Comparison of ENCODE assay signal across 8 mouse cellular contexts in the genomic region with DNA sequence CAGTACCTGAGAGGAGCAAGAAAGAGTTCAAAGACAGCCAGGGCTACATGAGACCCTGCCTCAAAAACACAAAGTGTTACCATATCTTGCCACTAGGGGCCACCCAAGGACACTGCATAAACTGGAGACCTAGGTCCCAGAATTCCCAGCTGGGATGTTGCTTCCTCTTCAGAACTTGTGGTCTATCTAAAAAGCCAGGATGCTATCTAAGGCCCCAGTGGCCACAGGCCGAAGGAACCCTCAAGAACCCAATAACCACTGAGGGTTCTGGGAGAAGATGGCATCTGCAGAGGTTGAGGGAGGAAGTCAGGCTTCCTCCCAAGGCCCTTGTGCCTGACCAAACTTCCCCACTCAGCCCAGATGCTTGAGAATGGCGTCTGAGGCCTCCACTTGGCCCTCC. TPM values are rescaled to one million over a fixed set of nuclear protein-coding genes. Genes with fewer than 3 reads are reported as not detected.
DNase-seq lines count a peak whose midpoint lies in the region; ATAC-seq and TF ChIP-seq lines count a peak whose summit lies in the region.

No protein-coding gene starts in this region.

- no peak for ATAC-seq in neural tube, embryonic 15.5 days (ENCODE audit: low FRiP score)

- no peak overlapping the region for H3K9ac ChIP-seq in neural tube, embryonic 15.5 days (replicated peaks)

- no peak overlapping the region for H3K27ac ChIP-seq in neural tube, embryonic 15.5 days (replicated peaks)
- H3K27ac ChIP-seq in kidney, adult 2 months (ENCODE audit: insufficient read depth, low read depth, low read length) = no peak overlapping the region
- peak overlapping the region; percentile 46; the same call in 1 of the 2 replicates for H3K27ac ChIP-seq in limb, embryonic 10.5 days
- H3K27ac ChIP-seq in olfactory bulb, adult 2 months (ENCODE audit: insufficient read depth, low read depth, low read length) = no peak overlapping the region

- peak; percentile 67 for DNase-seq in neural tube, embryonic 10.5 days (ENCODE audit: extremely low spot score, low spot score)
- DNase-seq in cerebellum, adult 18-20 months = peak; percentile 55 to 72
- peak; percentile 11 to 58 for DNase-seq in frontal cortex, postnatal 10 days (ENCODE audit: low spot score in 2 of 2)
- peak; percentile 76 for DNase-seq in kidney, adult 2 months
- DNase-seq in limb, embryonic 10.5 days (ENCODE audit: low spot score) = peak; percentile 51
- peak; percentile 45 for DNase-seq in thymus, postnatal 0 days (ENCODE audit: low spot score)

- H3K27me3 ChIP-seq in neural tube, embryonic 15.5 days (replicated peaks) = no peaks in the 10 kb centered on the region
- H3K27me3 ChIP-seq in kidney, adult 2 months (replicated peaks; ENCODE audit: control insufficient read depth, insufficient read depth, low read length) = no peaks in the 10 kb centered on the region
- H3K27me3 ChIP-seq in limb, embryonic 10.5 days (ENCODE audit: low read depth, poor library complexity, severe bottlenecking) = no peaks in the 10 kb centered on the region

- no peak for TF ChIP-seq POLR2A in kidney, adult 2 months (IDR thresholded peaks at IDR 0.05; ENCODE audit: low read depth, low read length)
- TF ChIP-seq POLR2A in olfactory bulb, adult 2 months (IDR thresholded peaks at IDR 0.05; ENCODE audit: insufficient read depth, low read depth, low read length) = no peak

- 62% methylated on average over 2 of the region's 2 CpGs for WGBS in neural tube, embryonic 15.5 days
- 44% methylated on average over 2 of the region's 2 CpGs for WGBS in kidney, adult 2 months
- WGBS in limb, embryonic 10.5 days = 59% methylated on average over 2 of the region's 2 CpGs
- 41% methylated on average over 2 of the region's 2 CpGs for WGBS in olfactory bulb, adult 2 months

- TF ChIP-seq CTCF in kidney, adult 2 months (conservative IDR thresholded peaks at IDR 0.05; ENCODE audit: insufficient read depth, insufficient read length, low read depth, low read length) = peak; percentile 82
- TF ChIP-seq CTCF in olfactory bulb, adult 2 months (IDR thresholded peaks at IDR 0.05; ENCODE audit: insufficient read depth, low read depth, low read length) = 0 out of 2 replicates have a peak, but pooled peaks have one; percentile 25

- H3K36me3 ChIP-seq in neural tube, embryonic 15.5 days = no peaks in the 10 kb centered on the region
- H3K36me3 ChIP-seq in kidney, adult 2 months (ENCODE audit: control insufficient read depth, insufficient read depth, low read length) = no peaks in the 10 kb centered on the region
- H3K36me3 ChIP-seq in limb, embryonic 10.5 days = no peaks in the 10 kb centered on the region

- H3K4me3 ChIP-seq in neural tube, embryonic 15.5 days (replicated peaks) = no peak overlapping the region
- no peak overlapping the region for H3K4me3 ChIP-seq in kidney, adult 2 months (ENCODE audit: insufficient read depth, low read depth, low read length)
- no peak overlapping the region for H3K4me3 ChIP-seq in limb, embryonic 10.5 days
- no peak overlapping the region for H3K4me3 ChIP-seq in olfactory bulb, adult 2 months (ENCODE audit: insufficient read depth, low read depth, low read length)

- H3K9me3 ChIP-seq in neural tube, embryonic 15.5 days (replicated peaks) = no peaks in the 10 kb centered on the region
- no peaks in the 10 kb centered on the region for H3K9me3 ChIP-seq in limb, embryonic 10.5 days (replicated peaks)

- H3K4me2 ChIP-seq in neural tube, embryonic 15.5 days = no peak overlapping the region

- H3K4me1 ChIP-seq in neural tube, embryonic 15.5 days = peaks cover 10% of the 10 kb centered on the region
- no peaks in the 10 kb centered on the region; the same call in 1 of the 2 replicates for H3K4me1 ChIP-seq in kidney, adult 2 months (ENCODE audit: control insufficient read depth, insufficient read depth, low read length)
- peaks cover 19% of the 10 kb centered on the region for H3K4me1 ChIP-seq in limb, embryonic 10.5 days
- H3K4me1 ChIP-seq in olfactory bulb, adult 2 months (ENCODE audit: control insufficient read depth, insufficient read depth, low read length) = no peaks in the 10 kb centered on the region

RNA-seq across cellular contexts. Expression of gene Tgif2, which starts 30.2 kb away (rescaled TPM):
- 10.3 and 16.5 TPM in 2 replicates for polyA plus RNA-seq in neural tube, embryonic 15.5 days (2015; fragmentation: Nextera tagmentation; extraction: Ambion mirVana)
- 3.8 and 4.6 TPM in 2 replicates for polyA plus RNA-seq in kidney, adult 2 months (2012; rRNA removed)
- 104 and 109 TPM in 2 replicates for polyA plus RNA-seq in limb, embryonic 10.5 days (2016; fragmentation: Nextera tagmentation; extraction: Ambion mirVana)
- not detected in 2 replicates for polyA plus RNA-seq in olfactory bulb, adult 2 months (2012; ENCODE audit: insufficient read depth, insufficient read length, low replicate concordance, missing spikeins)
- 17.2 and 19.2 TPM in 2 replicates for polyA plus RNA-seq in thymus, postnatal 0 days (2015; fragmentation: Nextera tagmentation; extraction: Ambion mirVana)

RNA-seq across cellular contexts. Expression of gene Myl9, which starts 34.4 kb away (rescaled TPM):
- polyA plus RNA-seq in neural tube, embryonic 15.5 days (2015; fragmentation: Nextera tagmentation; extraction: Ambion mirVana) = 40.8 and 169 TPM in 2 replicates
- 155 and 157 TPM in 2 replicates for polyA plus RNA-seq in kidney, adult 2 months (2012; rRNA removed)
- polyA plus RNA-seq in limb, embryonic 10.5 days (2016; fragmentation: Nextera tagmentation; extraction: Ambion mirVana) = 30.1 and 62.7 TPM in 2 replicates
- not detected in 2 replicates for polyA plus RNA-seq in olfactory bulb, adult 2 months (2012; ENCODE audit: insufficient read depth, insufficient read length, low replicate concordance, missing spikeins)
- polyA plus RNA-seq in thymus, postnatal 0 days (2015; fragmentation: Nextera tagmentation; extraction: Ambion mirVana) = 20.6 and 27.1 TPM in 2 replicates

RNA-seq across cellular contexts. Expression of gene 4930518I15Rik, which starts 48.2 kb away (rescaled TPM):
- polyA plus RNA-seq in neural tube, embryonic 15.5 days (2015; fragmentation: Nextera tagmentation; extraction: Ambion mirVana) = 7.6 and 8.9 TPM in 2 replicates
- polyA plus RNA-seq in kidney, adult 2 months (2012; rRNA removed) = 1.1 and 1.2 TPM in 2 replicates
- 9.4 and 10.7 TPM in 2 replicates for polyA plus RNA-seq in limb, embryonic 10.5 days (2016; fragmentation: Nextera tagmentation; extraction: Ambion mirVana)
- polyA plus RNA-seq in olfactory bulb, adult 2 months (2012; ENCODE audit: insufficient read depth, insufficient read length, low replicate concordance, missing spikeins) = not detected in 2 replicates
- 4.3 and 8.4 TPM in 2 replicates for polyA plus RNA-seq in thymus, postnatal 0 days (2015; fragmentation: Nextera tagmentation; extraction: Ambion mirVana)

RNA-seq across cellular contexts. Expression of gene Rab5if, which starts 53.3 kb away (rescaled TPM):
- 152 TPM in 2 replicates for polyA plus RNA-seq in neural tube, embryonic 15.5 days (2015; fragmentation: Nextera tagmentation; extraction: Ambion mirVana)
- 127 and 129 TPM in 2 replicates for polyA plus RNA-seq in kidney, adult 2 months (2012; rRNA removed)
- polyA plus RNA-seq in limb, embryonic 10.5 days (2016; fragmentation: Nextera tagmentation; extraction: Ambion mirVana) = 182 and 204 TPM in 2 replicates
- polyA plus RNA-seq in olfactory bulb, adult 2 months (2012; ENCODE audit: insufficient read depth, insufficient read length, low replicate concordance, missing spikeins) = not detected in 2 replicates
- 178 and 179 TPM in 2 replicates for polyA plus RNA-seq in thymus, postnatal 0 days (2015; fragmentation: Nextera tagmentation; extraction: Ambion mirVana)
